Mouse (Mus musculus): Measurements from ENCODE around the gene Arhgef7. TPM values are rescaled to one million over a fixed set of nuclear protein-coding genes. Genes with fewer than 3 reads are reported as not detected.
"Not testable (repeated sequence)": the region's sequence is repeated elsewhere in the genome, so short reads cannot be mapped to it uniquely, and the experiment has no call there.

Arhgef7 gene
- total and polyA plus RNA-seq, 2 experiments from 2014 or later, result 53.9 to 105 TPM

DNA sequence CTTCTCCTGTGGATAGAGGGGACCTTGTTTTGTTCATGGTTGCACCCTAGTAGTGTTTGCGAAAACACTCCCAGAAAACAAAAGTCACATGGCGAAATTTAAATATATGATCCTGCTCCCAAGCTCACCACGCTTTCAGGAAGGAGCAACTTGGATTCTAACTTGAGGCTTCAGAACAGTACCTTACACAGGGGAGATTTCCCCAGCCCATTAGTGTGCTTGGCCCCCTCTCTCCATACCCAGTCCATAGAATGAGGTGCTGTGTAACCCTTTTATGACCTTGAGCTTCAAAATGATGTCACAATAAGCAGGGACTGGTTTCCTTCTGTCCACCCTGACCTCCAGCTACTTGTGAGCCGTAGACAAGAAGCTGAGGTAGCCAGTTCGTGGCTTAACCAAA lies 112.7 kb downstream of the Arhgef7 start, which contains the start of gene Tex29:
TSS of gene Tex29 (plus strand) at position 301 of the 400 bp plus-strand sequence.
- no peak for TF ChIP-seq CTCF (IDR thresholded peaks at IDR 0.05; ENCODE audit: low read depth)
- Histone ChIP-seq H3K36me3 (ENCODE audit: insufficient read depth, low read length) (peaks cover 1% of the 10 kb centered on the region), H3K9me3 (ENCODE audit: low read length) (no peaks in the 10 kb centered on the region), H3K27ac (0 out of 2 replicates have a peak within 1 kb of the TSS, but pooled peaks have one; percentile 0), H3K4me2 (ENCODE audit: low read depth, low read length) (no peak within 1 kb of the TSS), H3K27me3 (ENCODE audit: insufficient read depth, low read length) (no peaks in the 10 kb centered on the region), H3K9ac (replicated peaks; ENCODE audit: low read length) (no peak within 1 kb of the TSS), H3K4me1 (ENCODE audit: insufficient read depth, low read length) (peaks cover 32% of the 10 kb centered on the region), H3K4me3 (ENCODE audit: low read length) (no peak within 1 kb of the TSS)
- ATAC-seq, result no peak
- no peak for DNase-seq (ENCODE audit: low spot score)
- WGBS, result 90% methylated on average over 5 of the region's 5 CpGs

DNA sequence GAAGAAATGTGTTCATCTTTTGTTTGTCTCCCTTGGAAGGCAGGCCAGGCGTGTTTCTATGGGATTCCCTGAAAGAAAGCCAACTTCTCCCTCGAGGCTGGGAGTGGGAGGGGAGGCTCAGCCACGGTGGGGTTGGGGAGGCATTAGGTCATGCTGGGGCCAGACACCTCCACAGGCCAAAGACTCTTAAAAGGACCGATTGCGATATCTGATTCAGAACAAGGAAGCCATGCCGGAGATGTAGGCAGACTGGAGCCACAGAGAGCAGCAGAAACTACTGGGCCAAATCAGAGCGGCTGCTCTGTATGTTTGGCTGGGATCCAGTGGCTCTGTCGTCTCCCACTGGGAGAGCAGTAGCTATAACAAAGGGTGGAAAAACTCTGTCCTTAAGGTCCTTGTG lies 114.0 kb downstream of the Arhgef7 start:
- Histone ChIP-seq H3K27ac (peak overlapping the region; percentile 37), H3K4me3 (ENCODE audit: low read length) (no peak overlapping the region), H3K9ac (replicated peaks; ENCODE audit: low read length) (no peak overlapping the region), H3K27me3 (ENCODE audit: insufficient read depth, low read length) (no peaks in the 10 kb centered on the region), H3K4me2 (ENCODE audit: low read depth, low read length) (0 out of 2 replicates have a peak overlapping the region, but pooled peaks have one; percentile 17), H3K9me3 (ENCODE audit: low read length) (no peaks in the 10 kb centered on the region), H3K36me3 (ENCODE audit: insufficient read depth, low read length) (no peaks in the 10 kb centered on the region), H3K4me1 (ENCODE audit: insufficient read depth, low read length) (peaks cover 32% of the 10 kb centered on the region)
- DNase-seq (ENCODE audit: low spot score), result peak; percentile 81
- no peak for TF ChIP-seq CTCF (IDR thresholded peaks at IDR 0.05; ENCODE audit: low read depth)
- no peak for ATAC-seq
- 12% methylated on average over 8 of the region's 8 CpGs for WGBS

GRCm38 (mm10) chr8:11842757-11843156 lies 115.2 kb downstream of the Arhgef7 start:
- Histone ChIP-seq H3K9me3 (ENCODE audit: low read length) (no peaks in the 10 kb centered on the region), H3K27me3 (ENCODE audit: insufficient read depth, low read length) (no peaks in the 10 kb centered on the region), H3K4me2 (ENCODE audit: low read depth, low read length) (no peak overlapping the region), H3K4me1 (ENCODE audit: insufficient read depth, low read length) (peaks cover 32% of the 10 kb centered on the region), H3K27ac (no peak overlapping the region), H3K4me3 (ENCODE audit: low read length) (no peak overlapping the region), H3K9ac (replicated peaks; ENCODE audit: low read length) (no peak overlapping the region), H3K36me3 (ENCODE audit: insufficient read depth, low read length) (no peaks in the 10 kb centered on the region)
- no peak for DNase-seq (ENCODE audit: low spot score)
- ATAC-seq, result no peak
- WGBS, result 89% methylated on average over 8 of the region's 8 CpGs
- no peak for TF ChIP-seq CTCF (IDR thresholded peaks at IDR 0.05; ENCODE audit: low read depth)

DNA sequence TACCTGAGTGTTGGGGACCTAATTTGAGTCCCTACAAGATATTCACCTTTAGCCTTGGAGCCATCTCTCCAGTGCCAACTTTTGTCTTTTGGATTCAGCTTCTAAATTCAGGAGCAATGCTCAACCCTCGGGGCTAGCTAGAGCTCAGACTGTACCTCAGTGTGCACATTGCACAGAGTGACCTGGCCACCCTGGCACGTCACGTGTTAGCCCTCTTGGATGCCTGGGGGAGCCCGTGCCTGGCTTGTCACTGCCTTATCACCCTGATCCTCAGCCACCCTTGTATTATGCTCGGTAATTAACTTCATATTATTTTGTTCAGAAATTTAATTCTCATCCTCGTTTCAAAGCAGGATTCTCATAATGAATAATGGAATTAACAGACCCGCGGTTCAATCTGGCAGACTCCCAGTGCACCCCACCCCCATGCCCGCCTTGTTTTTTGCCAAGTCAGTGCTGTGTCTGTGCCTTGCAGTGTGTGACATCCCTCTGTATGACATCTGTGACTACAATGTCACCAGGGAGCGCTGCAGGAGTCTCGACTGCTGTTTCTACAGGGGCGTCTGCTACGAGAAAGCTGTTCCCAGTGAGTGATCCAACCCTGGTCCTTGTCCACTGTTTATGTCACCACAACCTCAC lies 116.3 kb downstream of the Arhgef7 start:
- no peaks in the 10 kb centered on the region for H3K27me3 ChIP-seq (ENCODE audit: insufficient read depth, low read length)
- no peak overlapping the region for H3K4me2 ChIP-seq (ENCODE audit: low read depth, low read length)
- H3K9ac ChIP-seq (replicated peaks; ENCODE audit: low read length), result no peak overlapping the region
- H3K27ac ChIP-seq, result no peak overlapping the region
- ATAC-seq (peak; percentile 44; the same call in 1 of the 2 replicates), DNase-seq (ENCODE audit: low spot score) (peak; percentile 42)
- 0 out of 2 replicates have a peak, but pooled peaks have one; percentile 4 for TF ChIP-seq CTCF (IDR thresholded peaks at IDR 0.05; ENCODE audit: low read depth)
- WGBS, result 40% methylated on average over 13 of the region's 13 CpGs
- no peak overlapping the region for H3K4me3 ChIP-seq (ENCODE audit: low read length)
- peaks cover 32% of the 10 kb centered on the region for H3K4me1 ChIP-seq (ENCODE audit: insufficient read depth, low read length)
- no peaks in the 10 kb centered on the region for H3K36me3 ChIP-seq (ENCODE audit: insufficient read depth, low read length)
- H3K9me3 ChIP-seq (ENCODE audit: low read length), result no peaks in the 10 kb centered on the region

DNA sequence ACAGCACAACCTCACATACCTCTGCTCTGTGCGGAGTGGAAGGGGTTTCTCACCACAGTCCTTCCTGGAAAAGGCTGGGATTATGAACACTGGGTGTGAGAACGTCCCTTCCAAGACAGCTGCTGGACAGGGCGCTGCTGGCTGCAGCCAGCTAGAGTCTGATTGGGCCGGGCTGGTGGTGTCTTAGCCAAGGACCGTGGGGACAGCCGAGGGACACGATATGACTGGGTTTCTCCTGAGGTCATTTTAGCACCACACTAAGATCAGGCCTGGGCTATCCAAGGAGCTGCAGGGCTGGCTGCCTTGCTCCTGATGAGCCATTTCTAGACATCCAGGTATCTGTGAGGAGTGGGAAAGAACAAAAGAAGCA lies 116.8 kb downstream of the Arhgef7 start:
- no peak overlapping the region for H3K27ac ChIP-seq
- ATAC-seq (peak; percentile 39; the same call in 1 of the 2 replicates), DNase-seq (ENCODE audit: low spot score) (no peak)
- H3K4me3 ChIP-seq (ENCODE audit: low read length), result no peak overlapping the region
- 66% methylated on average over 7 of the region's 7 CpGs for WGBS
- H3K9ac ChIP-seq (replicated peaks; ENCODE audit: low read length), result no peak overlapping the region
- H3K36me3 ChIP-seq (ENCODE audit: insufficient read depth, low read length), result no peaks in the 10 kb centered on the region
- H3K4me1 ChIP-seq (ENCODE audit: insufficient read depth, low read length), result peaks cover 32% of the 10 kb centered on the region
- H3K4me2 ChIP-seq (ENCODE audit: low read depth, low read length), result no peak overlapping the region
- no peaks in the 10 kb centered on the region for H3K9me3 ChIP-seq (ENCODE audit: low read length)
- no peaks in the 10 kb centered on the region for H3K27me3 ChIP-seq (ENCODE audit: insufficient read depth, low read length)
- no peak for TF ChIP-seq CTCF (IDR thresholded peaks at IDR 0.05; ENCODE audit: low read depth)

- DNase-seq (ENCODE audit: low spot score) (no peak), ATAC-seq (no peak)
- Histone ChIP-seq H3K27ac (no peak overlapping the region), H3K4me1 (ENCODE audit: insufficient read depth, low read length) (peaks cover 17% of the 10 kb centered on the region), H3K9ac (replicated peaks; ENCODE audit: low read length) (no peak overlapping the region), H3K4me3 (ENCODE audit: low read length) (no peak overlapping the region), H3K4me2 (ENCODE audit: low read depth, low read length) (no peak overlapping the region), H3K9me3 (ENCODE audit: low read length) (no peaks in the 10 kb centered on the region), H3K36me3 (ENCODE audit: insufficient read depth, low read length) (no peaks in the 10 kb centered on the region), H3K27me3 (ENCODE audit: insufficient read depth, low read length) (no peaks in the 10 kb centered on the region)
- no peak for TF ChIP-seq CTCF (IDR thresholded peaks at IDR 0.05; ENCODE audit: low read depth)
- WGBS, result 88% methylated on average over 6 of the region's 6 CpGs
Observed at GRCm38 (mm10) chr8:11846807-11847206, 119.3 kb downstream of the Arhgef7 start.

DNA sequence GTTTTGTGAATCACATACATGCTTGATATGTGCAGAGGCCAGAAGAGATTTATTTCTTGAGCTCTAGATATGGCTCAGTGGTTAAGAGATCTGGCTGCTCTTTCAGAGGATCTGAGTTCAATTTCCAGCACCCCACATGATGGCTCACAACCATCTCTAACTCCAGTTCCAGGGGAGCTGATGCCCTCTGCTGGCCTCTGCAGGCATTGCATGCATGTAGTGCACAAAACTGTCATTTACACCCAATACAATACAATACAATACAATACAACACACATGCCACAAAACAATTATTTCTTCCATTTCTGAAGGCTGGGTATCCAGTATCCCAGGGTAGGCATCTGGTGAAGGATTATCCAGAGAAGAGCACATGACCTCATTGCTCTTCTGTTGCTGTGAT lies 140.3 kb downstream of the Arhgef7 start:
- H3K9ac ChIP-seq (replicated peaks; ENCODE audit: low read length), result no peak overlapping the region
- H3K4me2 ChIP-seq (ENCODE audit: low read depth, low read length), result no peak overlapping the region
- ATAC-seq (no peak), DNase-seq (ENCODE audit: low spot score) (no peak)
- no peaks in the 10 kb centered on the region for H3K36me3 ChIP-seq (ENCODE audit: insufficient read depth, low read length)
- H3K27ac ChIP-seq, result no peak overlapping the region
- H3K9me3 ChIP-seq (ENCODE audit: low read length), result no peaks in the 10 kb centered on the region
- no peaks in the 10 kb centered on the region for H3K4me1 ChIP-seq (ENCODE audit: insufficient read depth, low read length)
- no peak overlapping the region for H3K4me3 ChIP-seq (ENCODE audit: low read length)
- no peaks in the 10 kb centered on the region for H3K27me3 ChIP-seq (ENCODE audit: insufficient read depth, low read length)
- TF ChIP-seq CTCF (IDR thresholded peaks at IDR 0.05; ENCODE audit: low read depth), result peak; percentile 46

DNA sequence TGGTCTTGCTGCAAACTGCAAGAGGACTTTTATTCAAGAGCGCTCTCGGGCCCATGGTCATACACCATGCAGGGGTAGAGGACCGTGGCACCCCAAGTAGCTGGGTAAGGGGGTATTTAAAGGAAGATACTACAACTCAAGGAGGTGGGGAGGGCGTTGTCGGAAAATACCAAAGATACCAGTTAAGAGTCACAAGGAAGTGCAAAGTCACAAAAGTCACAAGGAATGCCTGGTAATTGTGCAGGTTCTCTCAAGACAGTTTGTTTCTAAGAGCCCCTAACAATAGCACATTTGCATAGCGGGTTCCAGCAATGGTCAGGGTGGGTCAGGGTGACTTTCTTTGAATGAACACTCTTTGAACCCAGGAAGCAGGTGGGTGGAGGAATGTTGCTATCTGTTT lies 146.7 kb downstream of the Arhgef7 start:
- not testable (repeated sequence) for H3K9me3 ChIP-seq (ENCODE audit: low read length); ATAC-seq; DNase-seq (ENCODE audit: low spot score); H3K4me3 ChIP-seq (ENCODE audit: low read length); H3K27me3 ChIP-seq (ENCODE audit: insufficient read depth, low read length); H3K36me3 ChIP-seq (ENCODE audit: insufficient read depth, low read length); H3K4me1 ChIP-seq (ENCODE audit: insufficient read depth, low read length); H3K9ac ChIP-seq (replicated peaks; ENCODE audit: low read length); H3K27ac ChIP-seq; H3K4me2 ChIP-seq (ENCODE audit: low read depth, low read length)
- WGBS, result 92% methylated on average over 6 of the region's 6 CpGs
